ENCODE assay signal across 31 mouse cellular contexts in the genomic region with DNA sequence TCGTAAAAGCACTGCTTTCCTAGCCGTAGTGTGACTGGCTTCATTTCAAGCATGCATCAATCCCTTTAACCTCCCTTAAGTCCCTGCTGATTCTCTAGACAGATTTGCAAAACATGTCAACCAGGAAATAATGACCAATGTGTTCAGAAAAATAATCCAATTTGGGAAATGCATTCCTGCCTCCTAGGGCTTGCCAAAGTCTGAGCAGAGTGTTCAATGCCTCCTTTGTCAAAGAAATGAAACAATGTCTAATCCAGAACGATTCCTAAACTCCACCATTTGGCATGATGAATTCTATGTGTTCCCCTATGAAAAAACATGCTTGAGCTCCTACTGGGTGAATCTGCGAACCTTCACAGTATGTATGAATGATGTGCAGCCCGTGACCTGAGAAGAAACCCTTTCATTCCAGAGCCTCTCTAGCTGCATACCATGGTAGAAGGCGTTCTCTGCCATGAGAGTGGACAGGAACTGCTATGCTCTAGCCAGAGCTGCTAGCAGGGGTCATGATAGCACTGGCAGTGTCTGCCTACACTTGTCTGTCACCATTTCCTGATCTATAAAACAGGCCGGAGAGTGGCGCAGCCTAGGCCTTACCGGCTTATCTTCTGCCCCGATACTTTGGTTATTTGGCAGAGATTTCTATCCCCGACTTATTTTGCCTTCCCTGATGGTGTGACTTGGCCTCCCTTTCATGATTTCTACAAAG.
DNase-seq lines count a peak whose midpoint lies in the region; TF ChIP-seq lines count a peak whose summit lies in the region.
"Had no signal": no experiment of that assay in that cellular context is flagged by ENCODE, and none has a peak within 500 bp of the region (broad histone marks: within the 10 kb centered on the region; RNA-seq: fewer than 3 reads in every experiment).

No protein-coding gene starts in this region.

- TF ChIP-seq POLR2A in kidney, adult 2 months (IDR thresholded peaks at IDR 0.05; ENCODE audit: low read depth, low read length), result no peak

- no peak for TF ChIP-seq CTCF in kidney, adult 2 months (conservative IDR thresholded peaks at IDR 0.05; ENCODE audit: insufficient read depth, insufficient read length, low read depth, low read length)

- H3K4me3 ChIP-seq in kidney, adult 2 months (ENCODE audit: insufficient read depth, low read depth, low read length), result no peak overlapping the region
- H3K4me3 ChIP-seq: forebrain, embryonic 10.5 days; forebrain, embryonic 15.5 days; heart, embryonic 12.5 days; kidney, embryonic 15.5 days; limb, embryonic 13.5 days; liver, embryonic 13.5 days; megakaryocyte, embryonic 14.5 days; myocyte; neural tube, embryonic 12.5 days had no signal

- H3K4me1 ChIP-seq in kidney, adult 2 months (ENCODE audit: control insufficient read depth, insufficient read depth, low read length), result no peaks in the 10 kb centered on the region
- H3K4me1 ChIP-seq: forebrain, embryonic 10.5 days; forebrain, embryonic 15.5 days; heart, embryonic 12.5 days; kidney, embryonic 15.5 days; limb, embryonic 13.5 days; liver, embryonic 13.5 days; megakaryocyte, embryonic 14.5 days; neural tube, embryonic 12.5 days had no signal

- H3K36me3 ChIP-seq in kidney, adult 2 months (ENCODE audit: control insufficient read depth, insufficient read depth, low read length), result no peaks in the 10 kb centered on the region
- H3K36me3 ChIP-seq: forebrain, embryonic 10.5 days; forebrain, embryonic 15.5 days; heart, embryonic 12.5 days; kidney, embryonic 15.5 days; limb, embryonic 13.5 days; liver, embryonic 13.5 days; neural tube, embryonic 12.5 days had no signal

- DNase-seq in embryo, embryonic 10.5 days (ENCODE audit: low spot score), result peak; percentile 27
- DNase-seq in embryo, embryonic 9.5 days (ENCODE audit: extremely low spot score), result no peak
- DNase-seq in kidney, adult 2 months, result peak; percentile 3
- no peak for DNase-seq in kidney, adult 18-20 months
- peak; percentile 87 for DNase-seq in Muller cell, postnatal 12 days (ENCODE audit: inconsistent ontology term)
- peak; percentile 47 for DNase-seq in brain, adult 2 months (ENCODE audit: low read depth, low spot score)
- DNase-seq in spleen, postnatal 14 days (ENCODE audit: low spot score in 2 of 2), result no peak
- DNase-seq: adrenal gland, adult 2 months; adrenal gland, postnatal 36 days; B cell, adult 2 months; cerebellum, adult 11 months; gastrocnemius, postnatal 36 days; heart, adult 18-20 months; heart, postnatal 4 days; kidney, postnatal 25 days; liver, embryonic 13.5 days; lung, adult 18-20 months; lung, postnatal 4 days; right cerebral cortex, adult 18-20 months; spleen, adult 18-20 months; thymus, adult 18-20 months; thymus, postnatal 25 days had no signal

- WGBS in kidney, adult 2 months, result 73% methylated on average over 11 of the region's 11 CpGs

- H3K27me3 ChIP-seq in kidney, adult 2 months (replicated peaks; ENCODE audit: control insufficient read depth, insufficient read depth, low read length), result no peaks in the 10 kb centered on the region
- H3K27me3 ChIP-seq: forebrain, embryonic 15.5 days; heart, embryonic 12.5 days; kidney, embryonic 15.5 days; limb, embryonic 13.5 days; liver, embryonic 13.5 days; megakaryocyte, embryonic 14.5 days; neural tube, embryonic 12.5 days had no signal

- H3K27ac ChIP-seq in kidney, adult 2 months (ENCODE audit: insufficient read depth, low read depth, low read length), result no peak overlapping the region
- H3K27ac ChIP-seq: forebrain, embryonic 10.5 days; forebrain, embryonic 15.5 days; kidney, embryonic 15.5 days; limb, embryonic 13.5 days; liver, embryonic 13.5 days; neural tube, embryonic 12.5 days; stomach, postnatal 0 days had no signal

Comparison
In these comparisons a context has a peak if more than half of its experiments do, and no peak if none do; other contexts are left out.
1. DNase-seq: peak in embryo, embryonic 10.5 days (single experiment), kidney, adult 2 months (single experiment), Muller cell, postnatal 12 days (single experiment) and brain, adult 2 months (single experiment); none in embryo, embryonic 9.5 days (single experiment), kidney, adult 18-20 months (single experiment) and spleen, postnatal 14 days (0 of 2).